Mouse (Mus musculus) MEL (cell line): Measurements from ENCODE around the gene Lrch4. TPM values are rescaled to one million over a fixed set of nuclear protein-coding genes. Genes with fewer than 3 reads are reported as not detected.

Experiments
- DNase-seq: peaks from one replicate; pipeline ENCODE4 v3.0.0; 2011; ENCODE audit warnings: low read depth, low spot score
- H3K27ac ChIP-seq: 2 replicates; pipeline ENCODE4 v1.5.1; 2012; ENCODE audit warnings: low read depth, mild to moderate bottlenecking, control low read depth, low read length, moderate library complexity; ENCODE audit not compliant: control insufficient read depth
- H3K27me3 ChIP-seq, 2 experiments: fragments of 150-350 bp in 1 of 2; sonication (generic) in 1 of 2; 2 replicates each; pipeline ENCODE4 v1.6.1; 2012; ENCODE audit warnings: low read length in 2 of 2, mild to moderate bottlenecking in 2 of 2, improper control_type of control experiment in 1 of 2, moderate library complexity in 1 of 2; ENCODE audit not compliant: insufficient read depth in 2 of 2, control insufficient read depth in 1 of 2
- H3K36me3 ChIP-seq, 2 experiments: 2 replicates each; pipeline ENCODE4 v1.6.1; 2012 to 2014; ENCODE audit warnings: low read length in 2 of 2, improper control_type of control experiment in 1 of 2, inconsistent platforms in 1 of 2, mild to moderate bottlenecking in 1 of 2; ENCODE audit not compliant: insufficient read depth in 2 of 2, control insufficient read depth in 1 of 2
- H3K4me1 ChIP-seq, 2 experiments: fragments of 150-350 bp in 1 of 2; sonication (generic) in 1 of 2; 2 replicates each; pipeline ENCODE4 v1.6.1; 2012; ENCODE audit warnings: low read length in 2 of 2, improper control_type of control experiment in 1 of 2, mild to moderate bottlenecking in 1 of 2; ENCODE audit not compliant: insufficient read depth in 2 of 2, control insufficient read depth in 1 of 2
- H3K4me3 ChIP-seq, 2 experiments: fragments of 150-350 bp in 1 of 2; sonication (generic) in 1 of 2; 2 replicates each; pipeline ENCODE4 v1.5.1; 2012; ENCODE audit warnings: low read depth in 2 of 2, low read length in 2 of 2, mild to moderate bottlenecking in 2 of 2, moderate library complexity in 2 of 2, control low read depth in 1 of 2, improper control_type of control experiment in 1 of 2; ENCODE audit not compliant: control insufficient read depth in 1 of 2, insufficient read depth in 1 of 2
- H3K79me2 ChIP-seq: 2 replicates; pipeline ENCODE4 v1.6.1; 2012; ENCODE audit warnings: mild to moderate bottlenecking, low read length, moderate library complexity; ENCODE audit not compliant: control insufficient read depth, poor library complexity, insufficient read depth
- H3K9ac ChIP-seq: 2 replicates; pipeline ENCODE4 v1.6.1; 2012; ENCODE audit warnings: low read depth, mild to moderate bottlenecking, control low read depth, low read length, moderate library complexity; ENCODE audit not compliant: control insufficient read depth, poor library complexity, severe bottlenecking
- H3K9me3 ChIP-seq: fragments of 150-350 bp; sonication (generic); replicated peaks from 2 replicates; pipeline ENCODE4 v1.6.1; 2012; ENCODE audit warnings: mild to moderate bottlenecking, low read length, improper control_type of control experiment, moderate library complexity; ENCODE audit not compliant: insufficient read depth
- E2F4 ChIP-seq: IDR thresholded peaks from 2 replicates; pipeline ENCODE4 v1.6.1; 2011; ENCODE audit warnings: low read depth, low read length, improper control_type of control experiment, borderline replicate concordance
- ELF1 ChIP-seq: IDR thresholded peaks from 2 replicates; pipeline ENCODE4 v1.6.1; 2014; ENCODE audit warnings: low read depth, mild to moderate bottlenecking, inconsistent platforms, low read length, improper control_type of control experiment, moderate library complexity
- ETS1 ChIP-seq: IDR thresholded peaks from 2 replicates; pipeline ENCODE4 v1.6.1; 2012; ENCODE audit warnings: low read depth, mild to moderate bottlenecking, inconsistent platforms, low read length, improper control_type of control experiment, moderate library complexity
- JUND ChIP-seq: IDR thresholded peaks from 2 replicates; pipeline ENCODE4 v1.6.1; 2011; ENCODE audit warnings: low read depth, mild to moderate bottlenecking, improper control_type of control experiment, low read length
- MEF2A ChIP-seq: IDR thresholded peaks from 2 replicates; pipeline ENCODE4 v1.6.1; 2014; ENCODE audit warnings: low read depth, mild to moderate bottlenecking, inconsistent platforms, low read length, improper control_type of control experiment; ENCODE audit not compliant: poor library complexity, insufficient replicate concordance, severe bottlenecking; ENCODE audit errors: extremely low read depth
- MYB ChIP-seq: IDR thresholded peaks from 2 replicates; pipeline ENCODE4 v1.6.1; 2011; ENCODE audit warnings: mild to moderate bottlenecking, low read depth, low read length, improper control_type of control experiment
- MYC ChIP-seq: IDR thresholded peaks from 2 replicates; pipeline ENCODE4 v1.6.1; 2011; ENCODE audit warnings: low read depth, mild to moderate bottlenecking, low read length, improper control_type of control experiment, moderate library complexity
- NRF1 ChIP-seq: IDR thresholded peaks from 2 replicates; pipeline ENCODE4 v1.6.1; 2014; ENCODE audit warnings: low read depth, mild to moderate bottlenecking, inconsistent platforms, low read length, improper control_type of control experiment, moderate library complexity; ENCODE audit not compliant: poor library complexity, insufficient read depth, severe bottlenecking
- POLR2AphosphoS5 ChIP-seq: IDR thresholded peaks from 2 replicates; pipeline ENCODE4 v1.6.1; 2012; ENCODE audit warnings: low read depth, borderline replicate concordance, mild to moderate bottlenecking, inconsistent platforms, low read length, moderate library complexity, mixed read lengths
- RAD21 ChIP-seq: IDR thresholded peaks from 2 replicates; pipeline ENCODE4 v1.6.1; 2011; ENCODE audit warnings: mild to moderate bottlenecking, low read depth, low read length, improper control_type of control experiment
- RCOR1 ChIP-seq: IDR thresholded peaks from 2 replicates; pipeline ENCODE4 v1.6.1; 2012; ENCODE audit warnings: low read depth, mild to moderate bottlenecking, inconsistent platforms, low read length, improper control_type of control experiment
- TAL1 ChIP-seq: IDR thresholded peaks from 2 replicates; pipeline ENCODE4 v1.6.1; 2012; ENCODE audit warnings: mild to moderate bottlenecking, inconsistent platforms, low read length, moderate library complexity, mixed read lengths
- TBP ChIP-seq: IDR thresholded peaks from 2 replicates; pipeline ENCODE4 v1.8.0; 2011; ENCODE audit warnings: low read depth, low read length, improper control_type of control experiment
- TCF12 ChIP-seq: IDR thresholded peaks from 2 replicates; pipeline ENCODE4 v1.6.1; 2014; ENCODE audit warnings: low read depth, mild to moderate bottlenecking, inconsistent platforms, low read length, improper control_type of control experiment, moderate library complexity
- UBTF ChIP-seq: IDR thresholded peaks from 2 replicates; pipeline ENCODE4 v1.6.1; 2012; ENCODE audit warnings: low read depth, mild to moderate bottlenecking, inconsistent platforms, low read length, improper control_type of control experiment, moderate library complexity, borderline replicate concordance; ENCODE audit not compliant: insufficient read depth
- ZNF384 ChIP-seq: IDR thresholded peaks from 2 replicates; pipeline ENCODE4 v1.6.1; 2012; ENCODE audit warnings: low read depth, mild to moderate bottlenecking, inconsistent platforms, low read length, improper control_type of control experiment
- polyA plus RNA-seq, 2 experiments: library from polyadenylated mRNA; stranded (reverse) in 1 of 2; unstranded in 1 of 2; fragments of >175 nt in 1 of 2; fragments of >200 nt in 1 of 2; gene quantifications; 2 replicates each; pipeline versions ENCODE4 v1.2.1 to v1.2.4; 2012; ENCODE audit warnings: low replicate concordance in 2 of 2, low read depth in 1 of 2; ENCODE audit not compliant: insufficient read length in 2 of 2, insufficient read depth in 1 of 2, missing spikeins in 1 of 2
- total RNA-seq: library from RNA; depleted of rRNA; stranded (reverse); fragments of 300-350 nt; gene quantifications from 2 replicates; pipeline ENCODE4 v1.2.3, GENCODE M21; 2012

Gene Lrch4
- total and polyA plus RNA-seq, 3 experiments = 9.1 to 239 (median 47.0) TPM

DNA sequence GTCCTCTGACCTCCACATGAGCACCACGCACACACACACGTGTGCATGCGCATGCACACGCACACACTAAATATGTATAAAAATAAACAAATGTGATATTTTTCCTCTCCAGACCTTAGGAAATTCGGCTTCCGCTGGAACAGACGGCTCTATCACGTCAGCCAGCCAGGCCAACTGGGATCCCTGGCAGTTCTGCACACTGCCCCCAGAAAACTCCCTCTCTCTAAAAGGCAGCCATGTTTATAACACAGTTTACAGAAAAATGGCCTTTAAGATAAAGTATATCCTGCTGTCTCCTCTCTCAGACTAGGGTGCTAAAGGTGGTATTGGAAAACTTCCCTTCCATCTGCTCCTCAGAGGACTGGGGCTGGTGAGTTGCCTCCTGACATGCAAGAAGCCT is 48.9 kb downstream of the Lrch4 start:
- Histone ChIP-seq H3K27ac (no peak overlapping the region), H3K27me3 (no peaks in the 10 kb centered on the region)
- TF ChIP-seq JUND (no peak), TBP (no peak), POLR2AphosphoS5 (no peak)
- TF ChIP-seq, all 39 proteins: peak for 0
- H3K4me1 ChIP-seq = peaks cover 8 to 28% of the 10 kb centered on the region in 2 experiments
- no peak overlapping the region for H3K4me3 ChIP-seq
- H3K36me3 ChIP-seq = peaks cover 2 to 32% of the 10 kb centered on the region in 2 experiments
- H3K9me3 ChIP-seq = no peaks in the 10 kb centered on the region
- no peak overlapping the region for H3K9ac ChIP-seq
- H3K79me2 ChIP-seq = peaks cover 54% of the 10 kb centered on the region
- no peak for DNase-seq

- Histone ChIP-seq H3K4me3 (no peak overlapping the region), H3K9me3 (no peaks in the 10 kb centered on the region), H3K9ac (no peak overlapping the region), H3K4me1 (peaks cover 3 to 20% of the 10 kb centered on the region in 2 experiments; a peak in 2 of 4 replicates), H3K36me3 (peaks cover 2 to 26% of the 10 kb centered on the region in 2 experiments), H3K27ac (no peak overlapping the region), H3K79me2 (peaks cover 63% of the 10 kb centered on the region), H3K27me3 (no peaks in the 10 kb centered on the region)
- DNase-seq = no peak
- TF ChIP-seq RCOR1 (no peak), ZNF384 (no peak)
These were observed 49.8 kb downstream of the Lrch4 start for GRCm38 (mm10) chr5:137678736-137679135.

GRCm38 (mm10) chr5:137679726-137680125 is 50.8 kb downstream of the Lrch4 start:
- DNase-seq = no peak
- H3K9ac ChIP-seq = no peak overlapping the region
- no peaks in the 10 kb centered on the region for H3K9me3 ChIP-seq
- peaks cover 63% of the 10 kb centered on the region for H3K79me2 ChIP-seq
- TF ChIP-seq MYC (no peak), NRF1 (no peak), MEF2A (no peak), ELF1 (no peak), POLR2AphosphoS5 (no peak), ETS1 (no peak), MYB (no peak), UBTF (no peak), RAD21 (no peak), TCF12 (no peak), TAL1 (no peak), E2F4 (no peak)
- H3K4me3 ChIP-seq = no peak overlapping the region
- peaks cover 3 to 12% of the 10 kb centered on the region in 2 experiments; a peak in 2 of 4 replicates for H3K4me1 ChIP-seq
- H3K36me3 ChIP-seq = peaks cover 2 to 20% of the 10 kb centered on the region in 2 experiments
- H3K27ac ChIP-seq = no peak overlapping the region
- no peaks in the 10 kb centered on the region for H3K27me3 ChIP-seq
